Mouse (Mus musculus) left cerebral cortex, postnatal 4 days (tissue): Measurements from ENCODE around the gene Coasy. TPM values are rescaled to one million over a fixed set of nuclear protein-coding genes. Genes with fewer than 3 reads are reported as not detected.

Experiments
- DNase-seq: peaks from one replicate; pipeline ENCODE4 v3.0.0-alpha.2; 2022
- intact Hi-C: fragments of 180-260 bp; cut with DNase I; formaldehyde crosslinking; loops from one replicate; pipeline ENCODE4 v1.15.1; 2025
- total RNA-seq, 2 experiments: library from RNA; stranded (reverse); gene quantifications; 2 replicates each; pipeline ENCODE4 v1.2.3; 2021

Gene Coasy
- total RNA-seq, 2 experiments from 2014 or later, result 28.3 to 32.0 TPM

DNA sequence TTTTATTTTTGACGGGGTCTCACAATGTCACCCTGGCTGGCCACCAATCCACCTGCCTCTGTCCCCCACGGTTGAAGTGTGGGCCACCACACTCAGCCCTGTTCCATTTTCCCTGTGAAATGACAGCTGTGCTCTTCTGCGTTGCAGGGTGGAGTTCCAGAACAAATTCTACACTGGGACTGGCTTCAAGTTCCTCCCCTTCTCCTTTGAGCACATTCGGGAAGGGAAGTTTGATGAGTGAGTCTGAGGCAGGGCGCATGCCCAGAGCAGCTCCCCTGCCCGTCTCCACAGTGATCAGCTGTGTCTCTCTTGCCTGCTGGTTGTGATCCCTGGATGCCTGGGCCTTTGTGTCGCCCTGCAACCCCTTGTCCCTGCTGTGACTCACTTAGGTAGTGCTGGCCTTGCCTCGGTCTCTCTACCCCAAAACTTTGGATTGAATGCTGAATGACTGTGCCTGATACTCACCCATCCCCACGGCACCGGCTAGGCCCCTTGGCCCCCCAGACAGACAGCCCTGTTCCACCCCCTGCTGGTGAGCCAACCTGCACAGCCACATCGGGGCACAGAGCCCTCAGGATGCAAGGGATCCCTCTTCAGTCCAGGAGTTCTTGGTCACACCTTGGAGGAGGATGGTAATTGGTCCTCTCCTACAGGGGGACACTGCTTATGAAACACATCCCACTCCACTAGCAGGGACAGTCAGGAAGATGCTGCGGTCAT lies 20.0 kb upstream of the Coasy start:
- intact Hi-C loops, result no loop called here
- DNase-seq, result no peak

GRCm38 (mm10) chr11:101062971-101063675 lies 19.2 kb upstream of the Coasy start:
- intact Hi-C loops, result no loop called here
- no peak for DNase-seq

GRCm38 (mm10) chr11:101063676-101064327 lies 18.6 kb upstream of the Coasy start:
- intact Hi-C loops, result no loop called here
- peak; percentile 70 for DNase-seq

DNA sequence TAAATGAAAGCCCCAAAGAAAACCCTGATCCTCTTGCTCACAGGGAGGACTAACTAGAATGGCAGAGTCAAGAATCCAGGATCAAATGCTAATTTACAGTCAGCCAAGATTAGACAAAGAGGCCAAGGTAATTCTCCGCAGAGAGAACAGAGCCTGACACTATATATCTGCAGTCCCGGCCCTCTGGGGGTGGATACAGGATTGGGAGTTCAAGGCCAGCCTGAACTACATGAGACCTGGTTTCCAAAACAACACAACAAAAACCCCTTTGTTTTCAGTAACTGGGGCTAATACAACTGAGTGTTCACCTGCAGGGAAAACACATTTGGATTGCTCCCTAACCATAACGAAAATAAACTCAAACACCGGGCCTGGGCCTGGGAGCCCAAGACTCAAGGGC lies 17.9 kb upstream of the Coasy start:
- DNase-seq, result no peak
- intact Hi-C loops, result no loop called here

DNA sequence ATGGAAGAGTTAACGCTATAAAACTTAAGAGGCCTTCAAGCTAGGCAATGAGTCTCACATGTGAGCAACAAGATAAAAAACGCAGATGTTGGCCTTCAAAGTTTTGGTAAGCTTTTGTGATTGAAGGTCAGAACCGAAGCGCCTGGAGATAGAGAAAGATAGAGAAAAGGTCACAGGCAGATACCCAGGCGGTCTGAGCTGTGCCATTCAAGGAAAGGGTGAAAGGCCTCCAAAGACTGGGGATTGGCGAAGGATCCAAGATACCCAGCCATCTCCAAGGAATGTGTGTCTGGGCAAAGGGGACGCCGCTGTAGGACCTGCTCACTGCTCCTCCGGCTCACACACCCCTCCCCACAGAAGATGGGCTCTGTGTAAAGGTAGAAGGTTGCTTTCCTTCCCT lies 17.4 kb upstream of the Coasy start:
- intact Hi-C loops, result loop anchor here (5.0 kb wide), 1 partner anchor 83 kb away; no protein-coding TSS in a partner anchor
- DNase-seq, result no peak

DNA sequence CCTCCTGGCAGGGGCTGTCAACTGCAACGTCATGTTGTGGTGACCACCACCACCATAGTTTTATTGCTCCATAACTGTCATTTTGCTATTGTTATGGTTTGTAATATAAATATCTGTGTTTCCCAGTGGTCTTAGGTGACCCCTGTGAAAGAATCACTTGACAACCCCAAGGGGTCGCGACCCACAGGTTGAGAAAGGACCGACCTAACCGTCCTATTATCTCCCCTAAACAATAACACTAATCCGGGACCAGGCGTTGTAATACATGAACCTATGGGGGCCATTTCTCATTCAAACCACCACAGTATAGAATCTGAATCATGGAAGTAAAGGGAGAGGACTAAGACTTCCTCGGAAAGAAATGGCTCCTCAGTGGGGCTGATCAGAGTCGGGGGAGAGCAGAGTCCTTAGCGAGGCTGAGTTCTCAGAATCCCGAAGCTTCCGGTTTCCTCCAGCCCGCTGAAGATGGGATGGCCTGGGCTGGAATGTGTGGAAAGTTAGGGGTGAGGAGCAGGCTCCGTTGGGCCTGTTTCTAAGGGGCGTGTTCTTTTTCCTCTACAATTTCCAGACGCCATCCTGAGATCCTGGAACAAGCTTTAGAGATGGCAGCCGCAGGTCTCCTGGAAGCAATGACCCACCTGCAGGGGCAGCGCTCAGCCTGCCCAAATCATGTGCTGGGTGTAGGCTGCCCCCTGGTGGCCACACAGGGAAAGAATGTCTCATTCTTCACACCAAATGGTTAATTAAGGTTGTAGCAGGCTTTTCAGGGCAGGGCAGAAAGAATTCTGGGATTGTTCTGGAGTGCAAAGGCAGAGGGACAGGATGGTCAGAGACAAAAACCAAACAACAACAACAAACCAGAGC lies 15.6 kb upstream of the Coasy start:
- intact Hi-C loops, result loop anchor here (5.0 kb wide), 1 partner anchor 84 kb away; no protein-coding TSS in a partner anchor
- DNase-seq, result peak; percentile 92

DNA sequence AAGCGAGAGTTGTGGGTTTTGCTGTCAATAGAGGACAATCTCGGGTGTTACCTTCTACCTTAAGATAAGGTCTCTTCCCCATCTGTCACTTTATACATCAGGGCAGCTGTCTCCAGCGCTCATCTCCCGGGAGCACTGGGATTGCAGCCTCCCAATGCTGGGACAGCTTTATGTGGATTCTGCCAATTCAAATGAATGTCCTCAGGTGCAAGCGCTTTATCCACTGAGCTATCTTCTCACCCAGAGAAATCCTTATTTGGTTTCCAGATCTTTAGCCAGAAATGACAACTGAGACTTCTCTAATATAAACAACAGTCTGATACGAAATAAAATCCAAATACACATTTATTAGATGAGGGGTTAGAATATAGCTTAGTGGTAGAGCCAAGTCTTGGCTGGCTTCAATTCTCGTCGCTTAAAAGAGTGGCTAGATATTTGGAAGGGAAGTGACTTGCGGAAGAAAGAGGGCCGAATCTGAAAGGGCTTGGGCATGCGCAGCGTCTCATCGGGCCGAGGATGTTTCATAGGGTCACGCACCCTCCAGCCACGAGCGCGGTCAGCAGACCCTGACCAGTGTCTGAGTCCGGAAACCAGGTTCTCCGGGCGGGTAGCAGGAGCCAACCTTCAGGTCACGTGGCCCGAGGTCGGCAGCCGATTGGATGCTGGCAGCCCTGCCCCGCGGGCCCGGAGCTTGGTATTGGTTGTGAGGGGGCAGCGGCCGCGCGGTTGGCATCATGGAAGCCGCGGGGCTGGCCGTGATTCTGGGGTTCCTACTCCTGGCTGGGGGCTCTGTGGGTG lies 12.8 kb upstream of the Coasy start, which contains the start of gene Naglu:
Gene Naglu (plus strand): TSS at position 622 of the 798 bp plus-strand sequence.
- peak; percentile 97 for DNase-seq
- intact Hi-C loops, result loop anchor here (5.0 kb wide), 1 partner anchor 87 kb away; no protein-coding TSS in a partner anchor

DNA sequence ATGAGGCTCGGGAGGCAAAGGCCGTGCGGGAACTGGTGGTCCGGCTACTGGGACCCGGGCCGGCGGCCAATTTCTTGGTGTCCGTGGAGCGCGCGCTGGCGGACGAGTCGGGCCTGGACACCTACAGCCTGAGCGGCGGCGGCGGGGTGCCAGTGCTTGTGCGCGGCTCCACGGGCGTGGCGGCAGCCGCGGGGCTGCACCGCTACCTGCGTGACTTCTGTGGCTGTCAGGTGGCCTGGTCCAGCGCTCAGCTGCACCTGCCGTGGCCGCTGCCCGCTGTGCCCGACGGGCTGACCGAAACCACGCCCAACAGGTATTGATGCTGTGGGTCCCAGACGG lies 12.2 kb upstream of the Coasy start:
- intact Hi-C loops, result no loop called here
- DNase-seq, result no peak

- intact Hi-C loops, result no loop called here
- DNase-seq, result peak; percentile 43
Observed at GRCm38 (mm10) chr11:101070987-101071386, 11.4 kb upstream of the Coasy start.

- intact Hi-C loops, result no loop called here
- DNase-seq, result no peak
Observed at GRCm38 (mm10) chr11:101071810-101072428, 10.4 kb upstream of the Coasy start.

- intact Hi-C loops, result no loop called here
- DNase-seq, result no peak
Observed at GRCm38 (mm10) chr11:101078121-101078520, 4.2 kb upstream of the Coasy start, which contains the start of gene Hsd17b1. Gene Hsd17b1 (plus strand): TSS chr11:101078411.

GRCm38 (mm10) chr11:101079746-101080145 lies 2.6 kb upstream of the Coasy start:
- intact Hi-C loops, result no loop called here
- no peak for DNase-seq

DNA sequence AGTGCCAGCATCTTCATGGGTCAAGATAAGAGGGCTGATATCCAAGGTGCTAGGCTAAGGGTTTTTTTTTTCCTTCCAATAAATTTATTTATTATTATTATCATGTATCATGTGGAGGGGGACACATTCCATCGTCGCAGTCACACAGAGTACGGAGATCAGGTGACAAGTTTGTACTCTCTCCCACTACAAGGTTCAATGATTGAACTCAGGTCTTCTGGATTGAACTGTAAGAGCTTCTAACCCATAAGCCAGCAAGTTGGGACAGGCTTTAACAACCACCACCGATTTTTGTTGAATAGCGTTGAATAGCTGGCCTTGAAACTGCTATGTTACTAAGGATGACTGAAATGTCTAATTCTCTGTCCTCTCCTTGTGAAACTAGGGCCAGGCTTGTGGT lies 1.9 kb upstream of the Coasy start:
- intact Hi-C loops, result no loop called here
- no peak for DNase-seq

GRCm38 (mm10) chr11:101081659-101082058 lies 706 bp upstream of the Coasy start:
- intact Hi-C loops, result no loop called here

GRCm38 (mm10) chr11:101083083-101083697 lies 825 bp downstream of the Coasy start:
- intact Hi-C loops, result no loop called here
- no peak for DNase-seq

More at GRCm38 (mm10) chr11:101081659-101082058, 706 bp upstream of the Coasy start:
- no peak for DNase-seq

DNA sequence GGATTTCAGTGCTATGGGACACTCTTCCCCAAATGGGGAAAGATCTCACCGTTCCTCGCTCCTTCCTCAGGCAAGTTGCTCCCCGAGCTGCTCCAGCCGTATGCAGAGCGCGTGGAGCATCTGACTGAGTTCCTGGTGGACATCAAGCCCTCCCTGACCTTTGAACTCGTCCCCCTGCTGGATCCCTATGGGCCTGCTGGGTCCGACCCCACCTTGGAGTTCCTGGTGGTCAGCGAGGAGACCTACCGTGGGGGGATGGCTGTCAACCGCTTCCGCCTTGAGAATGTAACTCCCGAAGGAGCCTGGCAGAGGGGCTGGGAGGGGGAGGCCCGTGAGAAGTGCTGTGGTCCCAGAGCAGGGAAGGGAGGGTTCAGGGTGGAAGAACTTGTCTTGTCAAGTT lies 1.9 kb downstream of the Coasy start:
- intact Hi-C loops, result no loop called here
- no peak for DNase-seq

- intact Hi-C loops, result no loop called here
- DNase-seq, result no peak
Observed at GRCm38 (mm10) chr11:101084811-101085210, 2.4 kb downstream of the Coasy start.

DNA sequence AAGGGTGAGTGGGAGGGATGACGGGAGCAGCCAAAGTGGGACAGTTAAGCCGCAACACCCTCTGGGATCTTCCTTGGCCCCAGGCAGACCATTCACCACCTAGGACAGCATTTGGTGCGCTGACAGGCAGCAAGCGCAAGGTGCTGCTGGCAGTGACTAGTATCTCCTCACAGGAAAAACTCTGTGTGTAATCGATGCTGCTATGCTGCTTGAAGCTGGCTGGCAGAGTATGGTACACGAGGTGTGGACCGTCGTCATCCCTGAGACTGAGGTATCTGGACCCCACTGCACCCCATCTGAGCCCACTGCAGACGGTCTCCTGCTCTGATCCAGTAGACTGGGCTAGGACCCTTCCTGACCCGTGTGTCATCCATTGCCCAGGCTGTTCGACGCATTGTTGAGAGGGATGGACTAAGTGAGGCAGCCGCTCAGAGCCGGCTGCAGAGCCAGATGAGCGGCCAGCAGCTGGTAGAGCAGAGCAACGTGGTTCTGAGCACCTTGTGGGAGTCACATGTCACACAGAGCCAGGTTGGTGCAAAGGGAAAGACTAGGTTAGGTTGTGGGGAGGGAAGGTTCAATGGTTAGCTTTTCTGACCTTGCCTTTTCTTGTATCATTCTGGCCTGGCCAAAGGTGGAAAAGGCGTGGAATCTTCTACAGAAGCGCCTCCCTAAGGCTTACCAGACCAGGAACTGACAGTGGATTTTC lies 3.4 kb downstream of the Coasy start:
- intact Hi-C loops, result no loop called here
- DNase-seq, result no peak
